Mouse (Mus musculus) NIH3T3 (cell line): Measurements from ENCODE around the gene Il1rap.

Experiments
- DNase-seq: peaks from one replicate; pipeline ENCODE4 v3.0.0-alpha.2; 2012; ENCODE audit warnings: low read depth

Gene Il1rap

DNA sequence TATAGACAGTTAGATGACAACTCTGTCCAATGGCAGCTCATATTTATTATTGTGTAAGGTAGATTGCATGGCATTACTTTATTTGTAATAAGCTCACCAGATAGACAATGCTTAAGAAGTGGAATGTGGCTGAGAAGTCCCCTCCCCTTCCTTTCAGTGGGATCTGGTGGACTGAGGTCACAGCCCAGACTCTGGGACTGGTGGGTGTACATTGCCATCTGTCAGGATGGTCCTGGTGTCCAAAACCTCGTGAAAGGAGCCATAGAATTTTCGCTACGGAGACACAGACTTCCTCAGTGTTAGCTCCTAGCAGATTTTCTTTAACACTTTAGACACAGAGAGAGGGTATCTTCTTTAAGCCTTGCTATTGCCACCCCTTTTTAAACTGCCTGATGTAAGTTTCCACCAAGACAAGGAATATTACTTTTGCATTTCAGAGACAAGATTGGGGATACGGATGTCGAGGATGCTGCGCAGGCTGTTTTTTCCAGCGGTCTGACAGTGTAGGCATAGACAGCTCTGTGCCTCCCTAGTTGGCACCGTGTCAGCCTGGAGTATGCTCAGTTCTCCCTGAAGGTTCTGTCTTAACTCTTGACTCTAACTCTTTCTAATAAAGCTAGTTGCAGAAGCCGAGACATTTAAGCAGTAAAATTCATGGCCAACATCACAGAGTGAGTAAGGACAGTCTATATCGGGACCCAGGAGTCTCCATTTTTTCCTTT is 31.2 kb downstream of the Il1rap start:
- no peak for DNase-seq

DNA sequence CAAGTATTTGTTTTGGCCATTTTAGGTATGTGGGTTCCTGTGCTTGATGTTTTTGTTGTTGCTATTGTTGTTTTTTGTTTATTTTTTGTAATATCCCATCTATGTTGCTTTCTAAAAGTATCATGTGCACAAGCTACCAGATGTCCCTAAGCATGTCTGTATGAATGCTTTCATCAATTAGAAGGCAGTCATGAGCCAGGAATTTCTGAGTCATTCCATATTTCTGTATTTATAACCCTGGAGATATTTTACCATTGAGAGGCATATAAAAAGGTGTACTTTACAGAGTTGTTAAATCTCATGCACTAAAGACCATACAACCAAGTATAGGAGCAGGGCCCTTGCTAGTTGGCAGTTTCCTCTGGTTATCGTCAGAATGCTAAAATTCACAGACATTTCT is 41.6 kb downstream of the Il1rap start:
- DNase-seq = peak; percentile 71

DNA sequence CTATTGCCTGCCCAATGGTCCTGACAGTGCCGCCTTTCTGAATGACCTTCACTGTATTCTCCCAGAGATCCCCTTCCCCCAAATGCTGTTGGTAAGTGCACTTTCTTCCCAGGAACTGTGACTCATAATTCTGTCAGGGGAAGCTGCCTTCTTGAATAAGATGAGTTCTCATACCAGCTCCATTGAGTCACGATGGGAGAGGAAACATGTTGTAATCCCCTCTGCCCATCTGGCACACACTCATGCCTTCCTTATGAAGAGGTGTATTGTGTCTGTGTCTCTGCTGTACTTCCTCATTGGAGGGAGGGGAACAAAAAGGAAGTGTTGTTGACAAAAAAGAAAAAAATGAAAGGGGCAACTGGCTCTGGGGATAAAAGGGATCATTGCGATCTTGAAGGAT is 44.6 kb downstream of the Il1rap start:
- peak; percentile 78 for DNase-seq

- DNase-seq = no peak
Observed at GRCm38 (mm10) chr16:26634800-26635199, 53.3 kb downstream of the Il1rap start.

DNA sequence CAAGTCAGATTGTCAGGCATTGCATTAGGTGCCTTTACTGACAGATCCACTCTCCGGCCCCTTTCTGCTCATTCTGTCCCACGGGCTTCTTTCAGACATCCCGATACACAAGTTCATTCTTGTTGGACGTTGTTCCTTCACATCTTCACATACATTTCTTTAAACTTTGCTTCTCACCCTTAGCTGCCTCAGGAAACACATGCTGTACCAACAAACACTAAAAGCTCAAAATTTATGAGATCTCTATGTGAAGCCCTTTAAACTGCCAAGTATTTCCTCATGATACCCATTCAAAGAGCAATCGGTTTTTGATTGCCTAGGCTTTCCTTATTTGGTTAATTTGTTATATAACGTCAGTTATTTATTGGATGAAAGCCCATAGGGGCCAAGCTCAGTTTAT is 61.6 kb downstream of the Il1rap start:
- DNase-seq = no peak

GRCm38 (mm10) chr16:26646066-26646465 is 64.6 kb downstream of the Il1rap start:
- DNase-seq = peak; percentile 14

- no peak for DNase-seq
Observed at GRCm38 (mm10) chr16:26647036-26647435, 65.5 kb downstream of the Il1rap start.

DNA sequence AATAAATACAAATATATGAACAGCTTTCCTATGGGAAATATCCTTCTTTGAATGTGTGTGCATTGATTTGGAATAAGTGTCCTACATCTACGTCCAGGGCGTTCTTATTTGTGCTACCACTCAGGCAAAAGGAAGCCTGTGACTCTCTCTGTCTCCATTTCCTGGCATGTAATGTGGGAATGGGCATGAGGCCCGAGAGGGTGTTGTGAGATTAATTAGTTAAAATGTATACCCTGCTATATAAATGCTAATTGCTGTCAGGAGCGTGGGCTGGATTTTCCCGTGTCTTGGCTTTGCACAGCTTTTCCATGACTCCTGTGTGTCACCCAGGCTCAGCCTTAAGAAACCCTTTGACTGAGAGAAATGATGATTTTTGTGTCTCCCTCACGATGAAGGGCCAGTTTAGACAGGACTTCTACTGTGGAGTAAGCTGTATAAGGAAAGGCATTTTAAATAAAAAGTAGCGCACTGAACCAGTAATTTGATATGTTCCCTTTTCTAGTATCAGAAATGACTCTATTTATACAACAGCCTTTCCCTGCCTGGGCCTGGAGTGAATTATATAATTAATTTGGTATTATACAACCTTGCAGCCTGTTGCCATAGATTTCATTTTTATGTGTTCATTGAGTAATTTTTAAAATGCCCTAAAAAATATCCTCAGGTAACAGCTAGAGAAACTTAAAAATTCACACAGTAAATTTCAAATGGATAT is 81.4 kb downstream of the Il1rap start:
- no peak for DNase-seq

GRCm38 (mm10) chr16:26666401-26666800 is 84.9 kb downstream of the Il1rap start:
- DNase-seq = no peak

DNA sequence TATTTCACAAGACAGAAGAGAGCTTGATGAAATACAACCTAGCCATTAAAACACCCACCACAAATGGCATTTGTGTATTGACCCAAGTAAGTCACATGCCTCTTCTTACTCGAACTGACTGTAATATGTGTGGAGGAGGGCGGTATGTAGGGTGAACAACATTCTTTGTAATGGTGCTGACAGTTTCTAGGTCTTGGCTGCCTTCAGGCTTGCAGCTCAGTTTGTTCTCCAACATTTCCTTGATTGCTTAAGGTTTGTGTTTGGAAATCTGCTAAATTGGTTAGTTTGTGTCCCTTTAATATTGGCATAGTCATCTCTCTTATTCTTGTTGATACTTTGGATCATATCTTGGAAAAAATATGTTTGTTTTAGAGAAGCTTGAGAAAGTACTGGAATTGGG is 87.6 kb downstream of the Il1rap start:
- DNase-seq = peak; percentile 81

- DNase-seq = no peak
Observed at GRCm38 (mm10) chr16:26680381-26680780, 98.9 kb downstream of the Il1rap start.

DNA sequence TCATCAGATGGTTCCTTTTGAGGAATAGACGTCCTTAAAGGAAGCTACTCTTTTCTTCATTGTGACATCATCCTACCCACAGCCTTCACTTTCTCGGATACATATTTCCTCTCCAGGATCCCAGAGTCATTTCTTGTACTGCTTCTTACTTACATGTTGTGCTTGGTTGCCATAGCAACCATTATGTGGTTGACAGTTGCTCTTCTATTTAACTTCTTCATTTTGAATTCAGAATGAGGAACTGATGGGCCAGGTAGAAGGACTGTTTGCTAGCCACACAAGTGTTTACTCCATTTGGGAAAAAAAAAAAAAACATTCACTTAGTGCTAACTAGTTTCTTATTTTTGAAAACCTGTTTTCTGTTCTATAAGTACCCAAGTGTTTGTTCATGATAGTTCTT is 108.3 kb downstream of the Il1rap start:
- DNase-seq = no peak

GRCm38 (mm10) chr16:26691294-26691693 is 109.8 kb downstream of the Il1rap start:
- DNase-seq = no peak

DNA sequence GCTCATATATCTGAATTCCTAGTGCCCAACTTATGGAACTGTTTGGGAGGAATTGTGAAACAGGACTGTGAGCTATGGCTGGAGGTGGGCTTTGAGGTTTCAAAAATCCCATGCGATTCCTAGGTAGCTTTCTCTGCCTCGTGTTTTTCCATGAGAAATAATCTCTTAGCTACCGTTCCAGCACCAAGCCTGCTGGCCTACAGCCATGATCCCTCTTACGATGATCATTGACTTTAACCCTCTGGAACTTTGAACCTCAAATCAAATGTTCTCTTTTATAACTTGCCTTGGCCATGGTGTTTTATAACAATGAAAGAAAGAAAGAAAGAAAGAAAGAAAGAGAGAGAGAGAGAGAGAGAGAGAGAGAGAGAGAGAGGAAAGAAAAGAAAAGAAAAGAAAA is 116.6 kb downstream of the Il1rap start:
- DNase-seq = no peak

GRCm38 (mm10) chr16:26700440-26701103 is 119.1 kb downstream of the Il1rap start:
- DNase-seq = no peak

GRCm38 (mm10) chr16:26705658-26706371 is 124.3 kb downstream of the Il1rap start:
- no peak for DNase-seq

- no peak for DNase-seq
Observed at GRCm38 (mm10) chr16:26706503-26706902, 125.0 kb downstream of the Il1rap start.

DNA sequence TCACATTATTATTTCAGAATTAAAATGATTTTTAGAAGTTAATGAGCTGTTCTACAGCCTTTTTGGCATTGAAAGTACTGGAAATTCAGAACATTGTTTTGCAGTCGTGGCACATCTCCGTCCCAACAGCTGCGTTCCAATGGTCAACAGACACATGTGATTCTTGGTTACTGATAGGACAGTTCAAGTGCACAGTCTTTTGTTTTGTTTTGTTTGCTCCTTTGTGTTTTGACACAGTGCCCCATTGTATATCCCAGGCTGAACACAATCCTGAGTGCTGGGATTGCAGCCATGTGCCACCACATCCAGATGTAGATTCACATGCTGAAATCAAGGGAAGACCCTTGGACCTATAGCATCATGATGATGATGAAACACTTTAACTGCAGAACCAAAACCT is 129.4 kb downstream of the Il1rap start:
- no peak for DNase-seq

DNA sequence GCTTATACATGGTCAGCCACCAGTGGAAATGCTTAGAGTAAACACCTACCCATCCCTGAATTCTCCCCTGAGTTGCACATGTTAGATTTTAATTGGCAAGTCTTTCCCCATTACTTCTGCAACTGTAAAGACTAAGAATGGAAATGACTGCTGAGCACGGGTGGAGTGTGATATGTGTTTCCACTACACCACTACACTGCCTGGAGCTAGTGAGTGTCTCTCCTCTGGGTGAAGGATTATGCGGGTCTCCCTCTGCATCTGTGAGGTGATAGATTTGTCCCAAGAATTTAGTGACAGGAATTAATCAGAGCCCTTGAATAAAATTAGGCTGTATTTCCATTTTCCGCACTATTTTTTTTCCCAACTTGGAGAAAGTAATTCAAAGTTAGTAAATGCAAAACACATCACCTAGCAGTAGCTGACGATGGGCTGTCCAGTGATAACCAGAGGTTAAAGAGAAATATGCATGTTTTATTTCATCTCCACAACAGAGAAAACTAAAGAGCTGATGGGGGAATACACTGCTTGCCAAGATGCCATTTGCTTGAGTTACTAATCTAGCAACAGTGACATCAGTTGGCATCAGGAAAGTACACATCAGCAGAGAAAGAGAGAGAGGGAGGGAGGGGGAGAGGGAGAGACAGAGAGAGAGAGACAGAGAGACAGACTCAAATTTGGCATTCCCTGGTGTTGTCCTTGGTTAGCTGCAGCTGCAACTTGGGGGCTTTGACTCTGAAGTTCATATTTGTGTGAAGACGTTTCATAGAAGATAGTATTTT is 132.2 kb downstream of the Il1rap start:
- no peak for DNase-seq

DNA sequence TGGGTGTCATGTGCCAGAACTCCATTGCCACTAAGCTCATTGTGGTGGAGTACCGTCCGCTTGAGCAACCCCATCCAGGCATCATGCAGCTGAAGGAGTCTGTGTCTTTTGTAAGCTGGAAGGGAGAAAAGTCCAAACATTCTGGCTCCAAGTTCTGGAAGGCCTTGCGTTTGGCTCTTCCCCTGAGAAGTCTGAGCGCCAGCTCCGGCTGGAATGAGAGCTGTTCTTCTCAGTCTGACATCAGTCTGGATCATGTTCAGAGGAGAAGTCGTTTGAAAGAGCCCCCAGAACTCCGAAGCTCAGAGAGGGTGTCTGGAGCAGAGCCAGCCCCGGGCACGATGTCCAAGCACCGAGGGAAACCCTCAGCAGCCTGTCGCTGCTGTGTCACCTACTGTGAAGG is 141.0 kb downstream of the Il1rap start:
- no peak for DNase-seq

DNA sequence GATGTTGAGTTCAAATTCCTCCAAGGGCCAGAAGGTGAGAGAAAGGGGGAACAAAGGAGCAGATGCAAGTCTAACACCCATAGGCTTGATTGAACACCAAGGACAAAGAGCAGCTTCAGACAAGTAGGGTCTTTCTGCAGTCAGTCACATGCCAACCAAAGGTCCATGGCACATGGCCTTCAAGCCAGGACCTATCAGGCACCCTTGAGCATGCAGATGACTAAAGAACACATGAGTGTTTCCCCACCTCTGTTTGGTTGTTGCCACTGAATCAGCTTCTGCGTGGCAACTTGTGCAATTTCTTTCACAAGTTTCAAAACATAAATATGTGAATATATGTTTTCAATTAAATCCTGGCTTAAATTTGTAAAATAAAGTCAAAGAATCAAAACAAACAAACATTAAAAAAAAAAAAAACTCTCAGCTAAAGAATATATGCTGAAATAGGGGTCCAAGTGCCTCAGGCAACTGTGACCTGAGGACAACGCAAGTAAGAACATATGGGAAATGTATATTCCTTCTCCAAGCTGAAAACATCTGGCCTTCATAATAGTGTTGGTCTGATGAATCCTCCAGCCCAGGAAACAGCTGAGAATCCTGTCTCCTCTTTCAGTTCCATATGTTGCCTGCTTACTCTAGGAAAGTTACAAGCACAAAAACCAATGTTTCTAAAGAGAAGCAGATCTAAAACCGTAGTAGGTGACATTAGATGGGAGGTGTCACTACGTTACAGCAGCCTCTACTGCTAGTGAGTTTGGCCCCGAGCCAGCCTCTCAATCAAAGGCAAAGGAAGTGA is 142.6 kb downstream of the Il1rap start:
- peak; percentile 74 for DNase-seq
